Mouse (Mus musculus) kidney, embryonic 14.5 days (tissue): ENCODE data around the gene Gm47283. TPM values are rescaled to one million over a fixed set of nuclear protein-coding genes. Genes with fewer than 3 reads are reported as not detected.
"Not testable (repeated sequence)": the region's sequence is repeated elsewhere in the genome, so short reads cannot be mapped to it uniquely, and the experiment has no call there.

Experiments used
- ATAC-seq: fragments of 200-750 bp; cut with Nextera tagmentation; 2 replicates; pipeline ENCODE4 v1.8.0; 2017; ENCODE audit warnings: moderate number of reproducible peaks, mild to moderate bottlenecking, moderate TSS enrichment, moderate library complexity; ENCODE audit not compliant: low FRiP score, low TSS enrichment
- H3K27ac ChIP-seq: fragments of 300-500 bp; sonication (generic); 2 replicates; pipeline ENCODE4 v1.5.1; 2014; ENCODE audit warnings: low read depth, mild to moderate bottlenecking, low read length, moderate library complexity, mixed read lengths
- H3K27me3 ChIP-seq: fragments of 300-500 bp; sonication (generic); 2 replicates; pipeline ENCODE4 v1.6.1; 2014; ENCODE audit warnings: mild to moderate bottlenecking, low read length; ENCODE audit not compliant: control insufficient read depth, insufficient read depth
- H3K36me3 ChIP-seq: fragments of 300-500 bp; sonication (generic); 2 replicates; pipeline ENCODE4 v1.6.1; 2014; ENCODE audit warnings: low read length, mixed read lengths; ENCODE audit not compliant: control insufficient read depth, insufficient read depth
- H3K4me1 ChIP-seq: fragments of 300-500 bp; sonication (generic); 2 replicates; pipeline ENCODE4 v1.6.1; 2014; ENCODE audit warnings: low read length, mixed read lengths; ENCODE audit not compliant: control insufficient read depth, insufficient read depth
- H3K4me2 ChIP-seq: fragments of 300-500 bp; sonication (generic); replicated peaks from 2 replicates; pipeline ENCODE4 v1.6.1; 2014; ENCODE audit warnings: low read depth, mild to moderate bottlenecking, low read length
- H3K4me3 ChIP-seq: fragments of 300-500 bp; sonication (generic); 2 replicates; pipeline ENCODE4 v1.5.1; 2014; ENCODE audit warnings: mild to moderate bottlenecking, low read length
- H3K9ac ChIP-seq: fragments of 300-500 bp; sonication (generic); 2 replicates; pipeline ENCODE4 v1.6.1; 2014; ENCODE audit warnings: low read depth, mild to moderate bottlenecking, low read length, moderate library complexity
- H3K9me3 ChIP-seq: fragments of 300-500 bp; sonication (generic); 2 replicates; pipeline ENCODE4 v1.6.1; 2016; ENCODE audit warnings: low read length; ENCODE audit not compliant: control insufficient read depth
- WGBS: fragments of 180-500 bp; shearing (Covaris S2); extraction: QIAGEN DNeasy Blood & Tissue Kit; methylation state at CpG from one replicate; pipeline ENCODE4 v1.1.7; 2014; 5-methylcytosine and 5-hydroxymethylcytosine counted together
- polyA plus RNA-seq: library from polyadenylated mRNA; unstranded; fragments of >200 nt; fragmentation: Nextera tagmentation; extraction: Ambion mirVana; gene quantifications from 2 replicates; pipeline ENCODE4 v1.2.1, GENCODE M21; 2014

Gm47283 gene
- polyA plus RNA-seq = not detected in 2 replicates

GRCm38 (mm10) chrY:90784438-90784837 lies at the start of gene Gm47283:
Gene Gm47283, plus strand, starts transcription at chrY:90784738.
- WGBS = no CpG with 5 or more reads among the region's 48 CpGs

GRCm38 (mm10) chrY:90735181-90735895 lies 49.2 kb upstream of the Gm47283 start:
- not testable (repeated sequence) for H3K4me2 ChIP-seq, H3K4me1 ChIP-seq, H3K9ac ChIP-seq, ATAC-seq, H3K4me3 ChIP-seq, H3K27ac ChIP-seq, H3K27me3 ChIP-seq
- peaks cover 29% of the 10 kb centered on the region for H3K36me3 ChIP-seq
- peaks cover 25% of the 10 kb centered on the region for H3K9me3 ChIP-seq
- WGBS = 78% methylated on average over 4 of the region's 5 CpGs

More at GRCm38 (mm10) chrY:90784438-90784837, at the start of gene Gm47283:
- not testable (repeated sequence) for H3K36me3 ChIP-seq, H3K9ac ChIP-seq, H3K27ac ChIP-seq, H3K4me2 ChIP-seq, H3K27me3 ChIP-seq, H3K4me1 ChIP-seq, H3K4me3 ChIP-seq, H3K9me3 ChIP-seq, ATAC-seq

- H3K4me1 ChIP-seq, H3K4me3 ChIP-seq, H3K27ac ChIP-seq, H3K9ac ChIP-seq, ATAC-seq, H3K27me3 ChIP-seq, H3K4me2 ChIP-seq: not testable (repeated sequence)
- H3K9me3 ChIP-seq = peaks cover 32% of the 10 kb centered on the region
- peaks cover 36% of the 10 kb centered on the region for H3K36me3 ChIP-seq
- 87% methylated on average over 5 of the region's 9 CpGs for WGBS
Observed at GRCm38 (mm10) chrY:90736217-90737000, 48.1 kb upstream of the Gm47283 start.

- ATAC-seq = no peak
- H3K4me3 ChIP-seq = no peak overlapping the region
- H3K27ac ChIP-seq = no peak overlapping the region
- no peaks in the 10 kb centered on the region for H3K4me1 ChIP-seq
- H3K27me3 ChIP-seq = no peaks in the 10 kb centered on the region
- no peak overlapping the region for H3K4me2 ChIP-seq
- no peak overlapping the region for H3K9ac ChIP-seq
- WGBS = 90% methylated on average over 7 of the region's 7 CpGs
- H3K36me3 ChIP-seq = peaks cover 46% of the 10 kb centered on the region
- peaks cover 46% of the 10 kb centered on the region for H3K9me3 ChIP-seq
Observed at GRCm38 (mm10) chrY:90737606-90738430, 46.7 kb upstream of the Gm47283 start.

- ATAC-seq = no peak
- Histone ChIP-seq H3K27me3 (no peaks in the 10 kb centered on the region), H3K4me2 (no peak overlapping the region), H3K4me3 (no peak overlapping the region), H3K4me1 (no peaks in the 10 kb centered on the region), H3K9me3 (peaks cover 48% of the 10 kb centered on the region), H3K9ac (no peak overlapping the region), H3K36me3 (peaks cover 46% of the 10 kb centered on the region), H3K27ac (no peak overlapping the region)
- WGBS = 91% methylated on average over 1 of the region's 1 CpGs
Observed at GRCm38 (mm10) chrY:90738431-90738680, 46.2 kb upstream of the Gm47283 start.

GRCm38 (mm10) chrY:90738841-90739530 lies 45.6 kb upstream of the Gm47283 start:
- Histone ChIP-seq H3K36me3 (peaks cover 46% of the 10 kb centered on the region), H3K9me3 (peaks cover 48% of the 10 kb centered on the region)
- ATAC-seq = peak; percentile 21
- not testable (repeated sequence) for H3K4me3 ChIP-seq, H3K27ac ChIP-seq, H3K4me2 ChIP-seq, H3K4me1 ChIP-seq, H3K9ac ChIP-seq, H3K27me3 ChIP-seq
- 84% methylated on average over 28 of the region's 28 CpGs for WGBS

- not testable (repeated sequence) for H3K9ac ChIP-seq, H3K27ac ChIP-seq, ATAC-seq, H3K4me3 ChIP-seq, H3K4me1 ChIP-seq, H3K4me2 ChIP-seq, H3K27me3 ChIP-seq
- H3K9me3 ChIP-seq = peaks cover 52% of the 10 kb centered on the region
- 65% methylated on average over 11 of the region's 11 CpGs for WGBS
- H3K36me3 ChIP-seq = peaks cover 46% of the 10 kb centered on the region
Observed at GRCm38 (mm10) chrY:90739531-90740012, 45.0 kb upstream of the Gm47283 start.

GRCm38 (mm10) chrY:90740013-90740561 lies 44.5 kb upstream of the Gm47283 start:
- WGBS = 62% methylated on average over 14 of the region's 14 CpGs
- Histone ChIP-seq H3K36me3 (peaks cover 46% of the 10 kb centered on the region), H3K4me3 (no peak overlapping the region), H3K4me1 (no peaks in the 10 kb centered on the region), H3K9me3 (peaks cover 55% of the 10 kb centered on the region), H3K9ac (no peak overlapping the region), H3K27ac (no peak overlapping the region), H3K27me3 (no peaks in the 10 kb centered on the region), H3K4me2 (no peak overlapping the region)
- ATAC-seq = peak; percentile 6
